Mouse (Mus musculus): ENCODE data around the gene Ftl1-ps1.

The Ftl1-ps1 gene

GRCm38 (mm10) chr13:74399298-74399839, at the start of gene Ftl1-ps1:
Ftl1-ps1 (plus strand) TSS chr13:74399694.
- DNase-seq (ENCODE audit: low spot score in 2 of 2), result no peak

DNA sequence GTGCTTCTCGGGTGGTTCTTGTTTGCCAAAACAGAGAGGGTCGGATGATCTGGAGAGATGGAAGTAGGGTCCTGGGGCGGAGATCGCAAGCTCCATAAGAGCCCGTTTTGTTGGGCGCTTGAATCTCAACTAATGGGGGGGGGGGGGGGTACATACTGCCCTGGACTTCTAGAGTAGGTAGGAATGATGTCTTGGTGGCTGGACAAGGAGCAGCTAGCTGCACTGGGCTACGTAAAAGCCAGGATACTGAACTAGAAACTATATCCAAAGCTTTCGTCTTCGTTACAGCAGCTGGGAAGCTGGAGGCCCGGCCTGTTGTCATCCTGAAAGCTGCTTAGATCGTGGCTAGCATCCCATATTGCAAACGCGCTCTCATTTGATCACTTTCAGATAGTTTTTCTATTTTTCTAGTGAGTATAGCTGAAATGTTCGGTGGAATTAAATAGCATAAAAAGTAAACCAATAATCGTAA, 49.0 kb upstream of the Ftl1-ps1 start:
- DNase-seq (ENCODE audit: low spot score in 2 of 2), result no peak

- no peak for DNase-seq (ENCODE audit: low spot score in 2 of 2)
Observed at GRCm38 (mm10) chr13:74356491-74356890, 43.0 kb upstream of the Ftl1-ps1 start.

- DNase-seq (ENCODE audit: low spot score in 2 of 2), result no peak
Observed at GRCm38 (mm10) chr13:74362218-74362617, 37.3 kb upstream of the Ftl1-ps1 start.

DNA sequence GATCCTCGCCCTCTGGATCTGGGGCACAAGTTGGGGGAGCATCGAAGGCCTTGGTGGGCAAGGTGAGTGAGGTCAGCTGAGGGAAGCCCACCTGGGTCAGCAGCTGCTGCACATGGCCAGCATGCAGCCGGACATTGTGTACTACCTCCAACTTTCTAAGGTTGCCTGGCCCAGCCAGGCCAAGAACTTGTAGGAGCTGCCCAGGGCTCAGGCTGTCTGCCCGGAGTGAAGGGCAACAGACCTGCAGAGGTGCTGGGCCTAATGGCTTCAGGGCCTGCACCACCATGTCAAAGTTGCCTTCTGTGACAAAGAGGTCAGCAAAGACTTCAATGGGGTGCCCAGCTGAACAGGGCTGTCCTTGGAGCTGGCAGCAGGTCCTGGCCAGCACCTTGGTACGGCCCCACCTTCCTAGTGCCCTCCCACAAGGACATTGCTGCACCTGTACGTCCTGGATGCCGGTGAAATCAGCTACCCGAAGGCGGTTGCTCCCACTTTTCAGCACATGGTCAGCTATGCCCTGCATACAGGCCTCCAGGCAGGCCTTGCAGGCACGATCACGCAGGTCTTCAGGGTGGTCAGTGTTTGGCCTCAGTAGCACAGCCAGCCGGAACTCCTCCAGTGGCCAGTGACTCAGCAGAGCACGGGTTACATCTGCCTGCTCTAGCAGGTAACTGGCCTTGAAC, 36.2 kb upstream of the Ftl1-ps1 start:
- DNase-seq (ENCODE audit: low spot score in 2 of 2), result no peak

- DNase-seq (ENCODE audit: low spot score in 2 of 2), result no peak
Observed at GRCm38 (mm10) chr13:74363859-74364235, 35.6 kb upstream of the Ftl1-ps1 start, which contains the start of gene Lrrc14b. Lrrc14b (minus strand) TSS chr13:74364005.

DNA sequence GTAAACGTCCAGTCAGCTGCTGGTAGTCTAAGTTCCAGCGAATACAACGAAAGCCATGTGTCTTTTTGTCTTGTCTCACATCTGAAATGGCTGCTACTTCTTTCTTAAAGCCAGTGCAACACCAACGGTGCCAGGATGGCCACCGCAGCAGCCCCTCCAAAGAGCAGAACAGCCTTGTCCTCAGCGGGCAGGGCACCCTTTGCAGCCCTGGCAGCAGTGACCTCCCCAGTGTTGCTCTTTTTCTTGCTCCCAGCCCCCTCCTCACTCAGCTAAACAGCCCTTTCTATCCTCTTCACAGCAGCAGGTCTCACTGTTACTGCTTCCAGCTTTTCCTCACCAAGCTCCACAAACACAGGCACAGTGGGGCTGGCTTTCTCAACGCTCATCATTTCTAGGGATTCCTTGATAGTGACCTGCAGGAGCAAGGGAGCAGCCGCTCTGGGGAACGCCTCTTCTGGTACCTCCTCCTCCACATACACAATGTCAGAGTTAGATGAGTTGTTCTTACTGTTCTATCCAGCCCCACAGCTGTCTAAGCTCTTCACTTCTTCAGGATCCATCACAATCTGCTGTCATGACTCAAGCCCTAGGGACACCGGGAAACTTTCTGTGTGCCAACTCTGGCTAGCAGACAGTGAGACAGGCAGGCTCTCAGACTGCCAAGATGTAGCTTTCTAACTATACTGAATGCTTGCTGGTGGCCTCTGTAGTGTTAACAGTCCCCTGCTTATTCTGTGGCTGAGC, 17.8 kb upstream of the Ftl1-ps1 start:
- DNase-seq (ENCODE audit: low spot score in 2 of 2), result no peak

DNA sequence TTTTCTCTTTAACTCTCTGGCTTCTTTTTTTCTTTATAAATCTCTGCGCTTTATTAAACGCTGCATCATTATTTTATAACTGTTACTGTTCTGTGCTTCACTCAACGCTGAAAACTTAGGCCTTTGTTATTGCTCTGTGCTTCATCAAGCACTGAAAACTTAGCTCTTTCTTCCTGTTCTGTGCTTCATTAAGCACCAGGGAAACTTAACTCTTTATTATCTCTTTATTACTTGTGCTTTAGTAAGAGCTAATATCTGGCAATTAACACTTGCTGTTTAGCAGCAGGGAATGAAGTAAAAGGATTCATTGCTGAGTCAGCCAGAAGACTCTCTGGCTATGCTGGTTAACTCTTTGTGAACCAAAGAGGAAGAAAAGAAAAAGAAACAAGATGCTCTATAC, 17.2 kb upstream of the Ftl1-ps1 start:
- no peak for DNase-seq (ENCODE audit: low spot score in 2 of 2)

GRCm38 (mm10) chr13:74389730-74390129, 9.8 kb upstream of the Ftl1-ps1 start:
- no peak for DNase-seq (ENCODE audit: low spot score in 2 of 2)

GRCm38 (mm10) chr13:74390371-74390990, 9.0 kb upstream of the Ftl1-ps1 start, which contains the start of gene Zfp72:
Zfp72 (minus strand) TSS chr13:74390836.
- DNase-seq (ENCODE audit: low spot score in 2 of 2), result peak; percentile 52 to 73

DNA sequence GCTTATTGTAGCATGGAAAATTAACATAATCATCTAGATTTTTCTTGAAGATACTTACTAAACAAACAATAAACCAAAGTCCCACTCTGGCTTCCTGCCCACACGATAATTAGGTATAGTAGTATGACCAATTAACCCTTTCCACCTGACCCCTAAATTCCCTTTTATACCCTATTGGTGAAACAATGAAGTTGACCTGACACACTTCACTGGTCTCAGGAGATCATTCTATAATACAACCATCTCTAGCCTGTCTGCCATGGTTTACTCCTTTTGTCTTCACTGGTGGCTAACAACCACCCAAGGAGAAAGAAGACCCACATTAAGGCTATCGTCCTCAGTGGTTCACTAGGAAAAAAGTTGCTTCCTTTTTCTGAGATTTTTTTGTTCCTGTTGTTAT, 8.3 kb upstream of the Ftl1-ps1 start:
- no peak for DNase-seq (ENCODE audit: low spot score in 2 of 2)

DNA sequence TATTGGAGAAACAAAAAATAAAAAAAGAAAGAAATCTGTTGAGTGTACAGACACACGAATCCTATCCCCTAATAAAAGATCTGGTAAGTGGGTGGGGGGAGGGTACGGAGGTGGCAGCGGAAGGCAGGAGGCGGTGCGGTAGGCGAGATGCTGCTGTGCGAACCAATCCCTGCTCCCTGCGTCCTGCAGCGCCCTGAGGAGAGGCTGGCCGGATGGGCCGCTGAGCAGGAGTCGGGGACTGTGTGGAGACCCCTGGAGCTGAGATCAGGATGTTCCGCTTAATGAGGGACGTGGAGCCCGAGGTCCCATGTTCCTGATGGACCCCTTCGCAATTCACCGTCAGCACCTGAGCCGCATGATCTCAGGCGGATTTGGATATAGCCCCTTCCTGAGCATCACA, 40.4 kb downstream of the Ftl1-ps1 start:
- DNase-seq (ENCODE audit: low spot score in 2 of 2), result no peak

Measured in frontal cortex, postnatal 10 days (tissue).